7 mouse cellular contexts compared by ENCODE assay signal in the genomic region with DNA sequence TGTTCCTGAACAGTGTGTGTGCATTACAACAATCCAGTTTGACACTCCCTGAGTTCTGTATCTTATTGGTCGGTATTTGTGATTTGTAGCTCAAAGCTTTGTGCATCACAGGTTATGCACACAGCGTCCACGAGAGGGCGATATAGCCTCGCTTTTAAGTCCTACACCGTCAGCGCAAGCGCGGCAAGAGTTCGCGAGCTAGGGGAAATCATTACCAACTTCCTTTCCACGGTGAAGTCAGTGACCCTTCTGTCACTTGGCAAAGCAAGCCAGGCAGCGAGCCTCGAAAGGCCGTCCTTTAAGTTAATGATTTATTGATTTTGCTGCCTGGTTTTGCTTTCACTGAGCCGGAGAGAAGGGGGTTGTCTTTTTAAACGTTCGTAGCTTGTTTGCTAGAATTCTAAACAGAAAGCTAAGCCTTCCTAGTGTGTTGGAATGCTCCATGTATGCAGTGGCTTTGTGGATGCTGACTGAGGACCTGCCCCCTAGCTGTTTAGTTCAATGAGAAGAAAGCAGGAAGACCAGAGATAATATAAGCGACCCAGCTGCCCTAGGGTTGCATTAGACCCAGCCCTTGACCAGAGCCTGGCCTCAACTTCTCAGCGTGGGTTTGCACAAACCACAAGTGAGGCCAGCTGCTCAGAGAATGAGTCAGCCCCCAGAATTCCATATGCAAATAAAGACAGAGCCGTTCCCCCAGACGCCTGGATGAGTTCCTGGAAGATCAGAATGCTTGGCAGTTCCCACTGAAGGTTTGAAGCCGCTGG.
DNase-seq lines count a peak whose midpoint lies in the region; ATAC-seq and TF ChIP-seq lines count a peak whose summit lies in the region.

No protein-coding gene starts in this region.

- ATAC-seq in embryonic facial prominence, embryonic 12.5 days (ENCODE audit: insufficient number of reproducible peaks, insufficient read depth, low FRiP score, low TSS enrichment): 0 out of 2 replicates have a peak, but pooled peaks have one; percentile 22
- ATAC-seq in limb, embryonic 13.5 days (ENCODE audit: low FRiP score, low read depth): peak; percentile 74
- ATAC-seq in midbrain, embryonic 16.5 days: peak; percentile 67

- peak overlapping the region; percentile 28 for H3K4me3 ChIP-seq in embryonic facial prominence, embryonic 12.5 days
- peak overlapping the region; percentile 47 for H3K4me3 ChIP-seq in heart, adult 2 months
- peak overlapping the region; percentile 36 for H3K4me3 ChIP-seq in limb, embryonic 13.5 days
- H3K4me3 ChIP-seq in midbrain, embryonic 16.5 days (ENCODE audit: low read depth, low read length): peak overlapping the region; percentile 27

- peaks cover 6% of the 10 kb centered on the region; the same call in 1 of the 2 replicates for H3K4me1 ChIP-seq in embryonic facial prominence, embryonic 12.5 days
- peaks cover 11% of the 10 kb centered on the region for H3K4me1 ChIP-seq in heart, adult 2 months (ENCODE audit: control insufficient read depth, insufficient read depth, low read length)
- peaks cover 16% of the 10 kb centered on the region for H3K4me1 ChIP-seq in limb, embryonic 13.5 days
- H3K4me1 ChIP-seq in midbrain, embryonic 16.5 days (ENCODE audit: control insufficient read depth, insufficient read depth, low read length): no peaks in the 10 kb centered on the region

- H3K9me3 ChIP-seq in embryonic facial prominence, embryonic 12.5 days: no peaks in the 10 kb centered on the region
- no peaks in the 10 kb centered on the region for H3K9me3 ChIP-seq in limb, embryonic 13.5 days
- H3K9me3 ChIP-seq in midbrain, embryonic 16.5 days (replicated peaks; ENCODE audit: control insufficient read depth, low read length, poor library complexity, severe bottlenecking): no peaks in the 10 kb centered on the region

- no peak; the same call in 1 of the 2 replicates for TF ChIP-seq CTCF in heart, adult 2 months (IDR thresholded peaks at IDR 0.05)

- H3K9ac ChIP-seq in embryonic facial prominence, embryonic 12.5 days: no peak overlapping the region
- peak overlapping the region; percentile 55 for H3K9ac ChIP-seq in heart, adult 2 months (ENCODE audit: low read depth, low read length)
- H3K9ac ChIP-seq in limb, embryonic 13.5 days: peak overlapping the region; percentile 51; the same call in 1 of the 2 replicates
- H3K9ac ChIP-seq in midbrain, embryonic 16.5 days (ENCODE audit: low read depth, low read length): no peak overlapping the region

- TF ChIP-seq EP300 in heart, adult 2 months (IDR thresholded peaks at IDR 0.05; ENCODE audit: insufficient read depth, low read depth, low read length): peak; percentile 96

- TF ChIP-seq POLR2A in heart, adult 2 months (IDR thresholded peaks at IDR 0.05; ENCODE audit: insufficient read depth, low read depth, low read length): peak; percentile 79

- whole genome bisulfite sequencing in embryonic facial prominence, embryonic 12.5 days: 9% methylated on average over 23 of the region's 23 CpGs
- WGBS in heart, adult 2 months: 3% methylated on average over 23 of the region's 23 CpGs
- 6% methylated on average over 23 of the region's 23 CpGs for WGBS in limb, embryonic 13.5 days
- 8% methylated on average over 23 of the region's 23 CpGs for WGBS in midbrain, embryonic 16.5 days

- peak overlapping the region; percentile 73 for H3K27ac ChIP-seq in embryonic facial prominence, embryonic 12.5 days
- H3K27ac ChIP-seq in heart, adult 2 months: peak overlapping the region; percentile 94
- peak overlapping the region; percentile 58; the same call in 1 of the 2 replicates for H3K27ac ChIP-seq in limb, embryonic 13.5 days
- 0 out of 2 replicates have a peak overlapping the region, but pooled peaks have one; percentile 31 for H3K27ac ChIP-seq in midbrain, embryonic 16.5 days (ENCODE audit: low read length)

- H3K4me2 ChIP-seq in embryonic facial prominence, embryonic 12.5 days (replicated peaks): peak overlapping the region; percentile 48
- peak overlapping the region; percentile 61 for H3K4me2 ChIP-seq in limb, embryonic 13.5 days (replicated peaks)
- peak overlapping the region; percentile 57 for H3K4me2 ChIP-seq in midbrain, embryonic 16.5 days (ENCODE audit: low read length)

- DNase-seq in adrenal gland, postnatal 25 days: peak; percentile 89
- DNase-seq in heart, adult 2 months: peak; percentile 89 to 90
- peak; percentile 96 to 97 for DNase-seq in kidney, adult 8-10 months
- DNase-seq in spleen, postnatal 10 days (ENCODE audit: low spot score in 2 of 2): peak; percentile 64 to 85

- intact Hi-C loops in heart, adult 2 months (cut with DNase I): loop anchor here (2.0 to 10.0 kb wide), 6 partner anchors 79 to 753 kb away; partner anchors contain the start of genes Farp1 and Ipo5

- H3K79me2 ChIP-seq in heart, adult 2 months (replicated peaks; ENCODE audit: control insufficient read depth, insufficient read depth, low read length): no peaks in the 10 kb centered on the region

- H3K36me3 ChIP-seq in embryonic facial prominence, embryonic 12.5 days: no peaks in the 10 kb centered on the region
- no peaks in the 10 kb centered on the region for H3K36me3 ChIP-seq in heart, adult 2 months (ENCODE audit: control insufficient read depth, insufficient read depth, low read length)
- no peaks in the 10 kb centered on the region for H3K36me3 ChIP-seq in limb, embryonic 13.5 days
- no peaks in the 10 kb centered on the region for H3K36me3 ChIP-seq in midbrain, embryonic 16.5 days (ENCODE audit: control insufficient read depth, insufficient read depth, low read length)

- no peaks in the 10 kb centered on the region for H3K27me3 ChIP-seq in embryonic facial prominence, embryonic 12.5 days
- H3K27me3 ChIP-seq in heart, adult 2 months (ENCODE audit: control insufficient read depth, insufficient read depth, low read length): no peaks in the 10 kb centered on the region
- no peaks in the 10 kb centered on the region for H3K27me3 ChIP-seq in limb, embryonic 13.5 days
- no peaks in the 10 kb centered on the region for H3K27me3 ChIP-seq in midbrain, embryonic 16.5 days (ENCODE audit: control insufficient read depth, insufficient read depth, low read depth, low read length)

Comparison
In these comparisons a context has a peak if more than half of its experiments do, and no peak if none do; other contexts are left out.
1. Peak in every context shown above with its lines: DNase-seq, ATAC-seq, H3K4me3 ChIP-seq and H3K27ac ChIP-seq.
2. ATAC-seq: peak in every context shown above with its lines; median percentile 74 in limb, embryonic 13.5 days; 67 in midbrain, embryonic 16.5 days; 22 in embryonic facial prominence, embryonic 12.5 days.
3. H3K27ac ChIP-seq: peak in every context shown above with its lines; median percentile 94 in heart, adult 2 months; 73 in embryonic facial prominence, embryonic 12.5 days; 58 in limb, embryonic 13.5 days; 31 in midbrain, embryonic 16.5 days.
4. H3K9ac ChIP-seq: peak in heart, adult 2 months (single experiment) and limb, embryonic 13.5 days (single experiment); none in embryonic facial prominence, embryonic 12.5 days (single experiment) and midbrain, embryonic 16.5 days (single experiment).